Mouse (Mus musculus): ENCODE data around the gene Magohb.

Magohb gene

GRCm38 (mm10) chr6:131247206-131247605, 45.8 kb downstream of the Magohb start, which contains the start of gene Klra2:
Gene Klra2, minus strand, starts transcription at chr6:131247362.
- DNase-seq = no peak

DNA sequence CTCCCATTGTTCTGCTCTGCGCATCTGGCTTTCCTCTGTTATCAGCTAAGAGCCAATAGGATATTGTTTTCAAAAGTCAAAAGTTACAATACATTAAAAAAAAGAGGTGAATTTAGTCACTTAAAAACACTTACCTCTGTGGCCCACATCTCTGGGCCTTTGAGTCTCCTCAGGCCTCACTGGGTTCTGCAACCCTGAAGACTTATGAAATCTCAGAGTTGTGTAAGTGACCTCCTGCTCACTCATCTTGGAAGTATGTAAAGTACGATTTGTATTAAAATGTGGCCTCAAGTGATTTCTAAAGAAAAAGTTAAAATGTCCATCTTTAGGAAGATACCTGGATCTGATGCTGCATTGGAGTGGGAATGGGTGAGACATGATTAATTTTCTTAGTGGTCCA, 48.0 kb downstream of the Magohb start:
- no peak for DNase-seq
